Mouse (Mus musculus): ENCODE data around the gene Nmur1.
"Not testable (repeated sequence)": the region's sequence is repeated elsewhere in the genome, so short reads cannot be mapped to it uniquely, and the experiment has no call there.

Gene Nmur1

DNA sequence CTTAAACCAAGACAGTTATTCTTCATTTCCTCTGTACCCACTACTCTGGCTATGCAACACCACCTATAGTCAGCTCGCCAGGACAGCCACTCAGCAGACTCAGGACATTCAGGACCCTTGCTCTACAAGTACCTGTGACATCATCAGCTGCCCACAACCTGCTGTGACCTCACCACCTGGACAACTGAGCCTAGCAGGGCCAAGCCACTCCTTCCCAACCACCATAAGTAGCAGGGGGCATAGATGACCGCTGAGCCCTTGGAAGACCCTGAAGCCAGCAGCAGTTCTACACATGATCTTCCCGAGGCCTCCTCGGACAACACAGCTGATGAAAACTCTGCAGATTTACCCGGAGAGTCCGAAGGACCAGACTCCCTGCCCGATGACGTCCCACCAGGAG, at the start of gene Nmur1, which contains the start of gene Tex44:
Gene Nmur1, minus strand, starts transcription at position 101 of the 400 bp plus-strand sequence.
Gene Tex44, plus strand, starts transcription at position 202 of the 400 bp plus-strand sequence.
- in situ Hi-C loops (cut with MboI; ENCODE audit: low sequenced_read_pairs), result no loop called here

DNA sequence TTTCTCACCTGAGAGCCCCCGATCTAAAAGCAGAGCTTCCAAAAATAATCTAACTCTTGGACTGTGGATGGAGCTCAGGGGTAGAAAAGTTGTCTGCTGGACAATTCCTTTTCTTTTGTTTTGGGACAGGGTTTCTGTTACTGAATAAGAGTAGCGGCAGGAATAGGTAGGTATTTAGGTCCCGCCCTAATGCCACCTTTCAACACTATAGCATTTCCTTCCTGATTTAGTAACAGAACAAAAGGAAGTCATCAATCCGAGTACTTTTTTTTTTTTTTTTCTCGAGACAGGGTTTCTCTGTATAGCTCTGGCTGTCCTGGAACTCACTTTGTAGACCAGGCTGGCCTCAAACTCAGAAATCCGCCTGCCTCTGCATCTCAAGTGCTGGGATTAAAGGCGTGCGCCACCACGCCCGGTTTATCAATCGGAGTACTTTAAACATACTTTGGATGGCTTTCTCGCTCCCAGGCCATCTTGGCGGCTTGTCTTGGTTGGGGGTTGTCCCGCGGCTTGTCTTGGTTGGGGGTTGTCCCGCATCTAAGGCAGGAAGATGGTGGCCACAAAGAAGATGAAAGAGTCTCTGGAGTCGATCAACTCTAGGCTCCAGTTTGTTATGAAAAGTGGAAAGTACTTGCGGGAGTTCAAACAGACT, 47.2 kb upstream of the Nmur1 start:
- in situ Hi-C loops (cut with MboI; ENCODE audit: low sequenced_read_pairs), result no loop called here

DNA sequence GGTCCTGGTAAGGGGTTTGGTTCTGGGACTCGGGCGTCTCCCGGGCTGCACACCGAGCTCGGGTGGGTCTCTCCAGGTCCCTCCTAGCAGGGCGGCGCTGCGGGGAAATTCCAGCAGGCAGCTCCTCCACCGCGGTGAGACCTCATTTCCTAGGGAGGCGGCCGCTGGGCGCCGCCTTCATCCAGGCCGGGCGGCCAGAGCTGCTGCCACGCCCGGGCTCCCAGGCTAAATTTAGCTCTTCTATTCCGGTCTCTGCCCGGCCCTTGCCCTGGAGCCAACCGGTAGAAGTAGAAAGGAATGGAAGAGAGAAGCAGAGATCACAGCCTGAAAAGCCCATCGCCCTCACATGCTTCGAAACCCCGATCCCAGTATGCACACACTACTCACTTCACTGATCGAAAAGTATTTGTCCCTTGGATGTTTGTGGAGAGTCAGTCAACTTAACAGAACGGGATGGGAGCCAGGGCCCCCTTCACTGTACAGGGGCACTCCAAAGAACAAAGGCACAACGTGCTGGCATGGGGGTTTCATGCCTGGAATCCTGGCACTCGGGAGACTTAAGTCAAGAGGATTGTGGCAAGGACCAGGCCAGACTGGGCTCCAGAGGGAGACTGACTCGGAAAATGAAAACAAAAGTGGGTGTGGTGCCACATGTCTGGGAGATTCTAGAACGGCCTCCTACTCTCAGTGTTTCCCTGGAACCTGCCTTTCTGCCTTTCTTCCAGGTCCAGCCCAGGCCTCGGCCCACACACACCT, 46.3 kb upstream of the Nmur1 start:
- in situ Hi-C loops (cut with MboI; ENCODE audit: low sequenced_read_pairs), result no loop called here

DNA sequence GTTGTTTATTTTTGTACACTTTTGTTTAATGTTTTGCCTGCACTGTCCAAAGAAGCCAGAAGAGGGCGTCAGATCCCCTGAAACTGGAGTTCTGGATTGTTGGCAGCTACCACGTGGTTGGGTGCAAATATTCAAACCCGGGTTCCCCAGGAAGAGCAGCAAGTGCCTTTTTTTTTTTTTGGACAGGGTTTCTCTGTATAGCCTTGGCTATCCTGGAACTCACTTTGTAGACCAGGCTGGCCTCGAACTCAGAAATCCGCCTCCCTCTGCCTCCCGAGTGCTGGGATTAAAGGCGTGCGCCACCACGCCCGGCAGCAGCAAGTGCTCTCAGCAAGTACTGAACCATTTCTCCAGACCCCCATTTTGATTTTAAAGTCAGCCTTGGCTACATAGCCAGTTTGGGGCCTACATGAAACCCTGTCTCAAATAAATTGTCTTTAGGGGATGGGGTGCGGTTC, 45.5 kb upstream of the Nmur1 start:
- in situ Hi-C loops (cut with MboI; ENCODE audit: low sequenced_read_pairs), result not testable (repeated sequence)

DNA sequence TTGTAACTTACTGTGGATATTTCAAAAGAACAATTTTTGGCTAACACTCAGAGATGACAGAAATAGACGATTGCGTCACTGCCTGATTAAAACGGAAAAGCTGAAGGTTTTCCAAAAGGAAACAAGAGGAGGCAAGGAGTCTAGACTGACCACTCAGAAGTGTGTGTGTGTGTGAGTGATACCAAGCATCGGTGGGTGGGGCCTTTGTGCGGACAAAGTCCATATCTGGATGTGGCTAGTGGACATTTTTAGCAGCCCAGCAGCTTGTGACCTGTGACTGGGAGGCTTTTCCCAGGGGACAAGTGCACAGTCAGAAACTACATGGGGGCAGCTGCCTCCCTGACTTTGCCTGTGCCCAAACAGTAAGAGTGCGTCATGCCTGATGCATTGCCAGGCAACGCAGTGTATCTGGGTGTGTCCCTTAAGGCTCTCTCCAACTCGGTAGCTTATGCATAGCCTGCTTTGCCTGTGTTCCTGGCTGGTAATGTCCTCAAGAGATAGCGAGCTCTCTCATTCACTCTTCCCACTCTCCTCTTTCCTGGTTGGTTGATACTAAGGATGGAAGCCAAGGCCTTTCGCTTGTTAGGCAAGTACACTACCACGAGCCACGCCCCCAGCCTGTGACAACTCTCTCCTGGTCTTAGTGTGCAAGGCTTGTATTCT, 44.6 kb upstream of the Nmur1 start:
- in situ Hi-C loops (cut with MboI; ENCODE audit: low sequenced_read_pairs), result no loop called here

DNA sequence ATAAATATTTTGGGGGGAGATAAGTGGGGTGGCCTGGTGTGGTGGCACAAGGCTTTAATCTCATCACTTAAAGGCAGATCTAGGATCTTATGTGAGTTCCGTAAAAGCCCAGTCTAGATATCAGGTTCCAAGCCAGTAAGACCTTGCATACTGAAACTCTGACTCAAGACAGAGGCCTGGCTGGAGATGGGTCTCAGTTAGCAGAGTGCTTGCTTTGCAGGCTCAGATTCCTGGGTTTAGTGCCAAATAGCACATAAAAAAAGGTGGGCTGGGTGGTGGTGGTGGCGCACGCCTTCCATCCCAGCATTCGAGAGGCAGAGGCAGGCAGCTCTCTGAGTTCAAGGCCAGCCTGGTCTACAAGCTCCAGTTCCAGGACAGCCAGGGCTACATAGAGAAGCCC, 43.8 kb upstream of the Nmur1 start:
- in situ Hi-C loops (cut with MboI; ENCODE audit: low sequenced_read_pairs), result no loop called here

DNA sequence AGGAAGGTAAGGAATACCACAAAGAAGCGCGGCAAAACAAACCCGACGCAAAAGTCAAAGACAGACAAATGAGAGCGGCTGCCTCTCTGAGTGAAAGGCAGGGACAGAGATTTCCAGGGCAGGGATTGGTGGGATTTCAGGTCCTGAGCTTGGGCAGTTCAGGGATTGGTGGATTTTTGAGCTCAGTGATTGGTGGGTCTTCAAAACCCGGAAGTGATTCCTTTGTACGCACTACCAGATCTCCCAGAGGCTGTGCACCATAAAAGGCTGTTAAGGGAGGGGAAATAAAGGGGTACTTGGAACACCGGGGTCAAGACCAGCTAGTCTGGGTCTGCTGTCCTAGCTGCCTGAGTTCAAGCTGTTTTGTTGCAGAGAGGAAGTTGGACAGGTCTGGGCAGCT, 41.4 kb upstream of the Nmur1 start:
- in situ Hi-C loops (cut with MboI; ENCODE audit: low sequenced_read_pairs), result no loop called here

DNA sequence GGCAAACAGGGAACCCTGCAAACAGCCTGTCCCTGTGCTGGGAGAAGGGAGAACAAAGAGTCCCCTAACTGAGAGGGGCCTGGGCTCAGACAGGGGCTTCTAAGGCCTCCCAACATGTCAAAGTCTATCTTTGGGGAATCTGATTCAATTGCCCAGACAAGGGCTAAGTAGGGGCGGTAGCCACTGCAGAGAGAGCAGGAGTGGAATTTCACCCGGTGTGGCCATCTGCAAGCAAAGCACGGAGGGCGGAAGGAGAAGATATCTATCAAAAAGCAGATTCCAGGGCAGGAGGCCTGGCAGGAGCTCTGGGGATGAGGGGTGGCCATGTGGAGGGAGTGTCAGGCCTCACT, 38.8 kb upstream of the Nmur1 start:
- in situ Hi-C loops (cut with MboI; ENCODE audit: low sequenced_read_pairs), result no loop called here

DNA sequence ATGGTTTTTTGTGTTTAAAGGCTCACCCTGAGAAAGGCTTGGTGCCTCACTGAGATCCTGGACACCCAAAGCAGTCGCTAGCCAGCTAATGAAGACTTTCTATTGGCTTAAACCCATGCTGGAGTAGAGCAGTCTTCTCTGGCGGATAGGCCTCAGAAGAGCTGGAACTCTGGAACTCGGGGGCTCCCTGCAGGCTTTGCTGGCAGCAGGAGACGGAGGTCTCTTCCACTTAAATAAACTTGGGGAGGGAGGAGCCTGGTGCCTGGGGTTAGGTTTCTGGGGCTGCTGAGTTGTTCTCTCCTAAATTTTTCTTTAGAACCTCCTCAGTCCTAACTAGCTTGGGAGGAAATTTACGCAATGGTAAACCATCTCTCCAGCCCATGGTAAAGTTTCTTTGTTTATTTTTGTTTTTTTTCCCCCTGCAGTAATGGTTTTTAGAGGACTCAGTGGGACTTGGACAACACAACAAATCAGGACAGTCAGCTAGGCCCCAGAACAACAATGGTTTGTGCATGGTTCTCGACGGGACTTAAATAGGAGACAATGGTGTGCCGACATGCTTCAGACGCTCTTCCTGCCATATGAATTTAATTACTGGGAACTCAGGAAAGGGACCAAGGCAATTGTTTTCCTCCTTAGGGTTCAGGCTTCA, 38.3 kb upstream of the Nmur1 start:
- in situ Hi-C loops (cut with MboI; ENCODE audit: low sequenced_read_pairs), result no loop called here

DNA sequence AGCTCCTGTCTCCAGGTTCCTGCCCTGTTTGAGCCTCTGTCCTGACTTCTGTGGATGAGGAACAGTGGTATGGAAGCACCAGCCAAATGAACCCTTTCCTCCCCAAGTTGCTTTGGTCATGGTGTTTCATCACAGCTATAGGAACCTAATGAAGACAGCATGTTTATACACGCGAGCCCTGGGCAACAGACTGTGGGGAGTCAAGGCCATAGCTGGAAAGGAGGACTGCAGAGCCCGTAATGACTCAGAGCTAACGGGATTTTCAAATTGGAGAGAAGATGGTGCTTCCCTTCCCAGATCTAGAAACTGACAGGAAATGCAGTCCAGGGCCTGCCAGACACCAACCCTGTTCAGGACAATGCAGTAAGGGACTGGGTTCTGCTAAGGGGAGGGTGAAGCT, 33.3 kb upstream of the Nmur1 start:
- in situ Hi-C loops (cut with MboI; ENCODE audit: low sequenced_read_pairs), result no loop called here

DNA sequence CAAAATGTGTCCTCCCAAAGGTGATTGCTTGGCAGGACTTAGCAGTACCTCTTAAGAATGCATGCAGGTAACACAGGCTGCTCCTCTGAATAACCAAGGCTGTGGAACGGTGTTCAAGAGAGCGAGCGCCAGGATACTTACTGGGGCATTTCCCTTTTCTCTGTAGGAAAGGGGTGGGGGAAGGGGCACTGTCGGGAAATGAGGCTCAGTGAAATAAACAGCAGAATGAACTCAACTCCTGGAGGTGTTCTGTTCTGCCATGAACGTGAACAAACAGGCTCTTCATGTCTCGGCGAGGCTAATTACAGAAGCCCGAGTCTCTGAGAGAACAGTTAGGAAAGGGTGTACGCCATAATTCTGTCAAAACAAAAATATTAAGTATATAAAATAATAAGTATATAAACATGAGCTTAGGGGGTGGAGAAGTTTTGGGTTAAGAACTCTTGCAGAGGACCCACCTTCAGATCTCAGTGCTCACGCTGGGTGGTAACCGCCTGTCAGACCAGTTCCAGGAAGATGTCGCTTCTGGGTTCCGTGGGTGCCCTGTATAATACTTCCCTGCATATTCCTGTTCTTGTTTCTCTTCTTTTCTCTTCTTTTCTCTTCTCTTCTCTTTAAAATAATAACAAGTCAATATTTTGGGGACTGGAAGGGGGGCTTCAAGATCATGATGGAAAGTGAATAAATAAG, 31.0 kb upstream of the Nmur1 start:
- in situ Hi-C loops (cut with MboI; ENCODE audit: low sequenced_read_pairs), result no loop called here

DNA sequence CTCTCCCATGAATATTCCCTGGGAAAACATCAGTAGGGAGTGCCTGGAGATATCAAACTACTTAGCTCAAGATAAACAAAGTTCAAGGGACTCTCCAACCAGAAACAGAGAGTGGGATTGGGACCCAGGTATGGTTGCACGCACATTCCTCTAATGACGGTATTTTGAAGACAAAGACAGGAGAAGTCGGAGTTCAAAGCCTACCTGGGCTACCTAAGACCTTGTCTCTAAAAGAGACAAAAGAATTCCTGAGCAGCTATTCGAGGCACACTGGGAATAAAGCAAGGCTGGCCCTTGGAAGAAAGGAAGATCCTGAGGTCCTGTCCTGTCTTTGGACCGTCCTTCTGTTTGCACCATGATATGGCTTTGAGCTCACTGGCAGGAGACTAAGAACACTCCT, 26.7 kb upstream of the Nmur1 start:
- in situ Hi-C loops (cut with MboI; ENCODE audit: low sequenced_read_pairs), result no loop called here

DNA sequence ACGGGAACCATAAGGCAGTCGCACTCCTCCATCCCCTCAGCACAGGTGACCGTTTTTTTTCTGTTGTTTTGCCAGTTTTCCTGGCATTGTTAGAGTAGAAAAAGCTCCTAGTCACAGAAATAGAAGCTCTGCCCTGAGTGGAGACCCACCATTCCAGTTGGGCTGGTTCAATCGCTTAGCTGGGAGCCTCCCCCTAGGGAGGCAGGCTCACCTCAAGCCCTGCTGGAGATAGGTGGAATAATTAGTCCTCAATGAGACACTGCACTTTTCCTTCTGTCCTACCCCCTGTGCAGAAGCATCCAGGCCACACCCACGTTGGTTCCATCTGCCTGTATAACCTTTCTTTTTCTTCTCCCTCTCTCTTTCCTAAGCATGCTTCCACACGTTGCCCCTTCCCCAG, 23.9 kb upstream of the Nmur1 start:
- in situ Hi-C loops (cut with MboI; ENCODE audit: low sequenced_read_pairs), result no loop called here

DNA sequence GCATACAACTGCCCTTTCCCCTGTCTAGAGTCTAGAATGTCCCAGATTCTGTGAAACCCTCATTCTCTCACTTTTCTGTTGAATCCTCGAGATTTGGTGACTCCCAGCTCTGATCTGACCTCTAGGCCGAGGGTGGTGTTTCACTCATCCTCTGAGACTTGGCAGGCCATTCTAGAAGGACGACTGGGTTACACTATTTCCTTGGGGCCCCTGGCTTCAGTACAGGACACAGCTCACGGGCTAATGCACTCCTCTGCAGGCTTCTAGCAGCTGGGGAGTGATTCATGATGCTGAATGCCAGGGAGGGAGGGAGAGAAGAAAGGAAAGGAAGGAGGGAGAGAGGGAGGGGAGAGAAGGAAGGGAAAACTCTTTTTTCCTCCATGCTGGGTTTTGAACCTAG, 22.2 kb upstream of the Nmur1 start:
- in situ Hi-C loops (cut with MboI; ENCODE audit: low sequenced_read_pairs), result no loop called here

DNA sequence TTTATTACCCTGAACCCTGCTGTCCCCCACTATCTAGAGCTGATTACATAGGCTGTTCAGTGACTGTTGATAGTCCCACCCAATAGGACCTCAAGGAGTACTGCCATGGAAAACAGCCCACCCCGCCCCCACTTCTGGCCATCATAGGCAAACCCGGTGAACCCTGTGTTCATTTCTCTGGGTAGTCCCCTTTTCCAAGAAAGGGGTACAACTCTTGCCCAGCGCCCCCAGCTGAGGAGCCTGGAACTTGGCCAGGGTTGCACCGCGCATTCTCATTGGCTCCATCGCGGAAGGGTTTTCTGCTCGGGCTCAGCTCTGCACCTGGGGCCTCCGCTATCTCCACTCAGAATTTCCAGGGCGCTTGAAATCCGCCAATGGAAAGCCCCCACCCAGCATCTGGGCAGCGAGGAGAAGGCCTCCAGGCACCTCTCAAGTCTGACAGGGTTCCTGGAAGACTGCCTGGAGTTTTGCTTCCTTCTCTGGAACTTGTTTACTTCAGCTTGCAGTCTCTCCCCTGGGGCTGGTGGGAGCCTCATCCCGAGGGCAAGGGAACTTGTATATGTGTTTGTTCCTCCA, 21.7 kb upstream of the Nmur1 start:
- in situ Hi-C loops (cut with MboI; ENCODE audit: low sequenced_read_pairs), result no loop called here

DNA sequence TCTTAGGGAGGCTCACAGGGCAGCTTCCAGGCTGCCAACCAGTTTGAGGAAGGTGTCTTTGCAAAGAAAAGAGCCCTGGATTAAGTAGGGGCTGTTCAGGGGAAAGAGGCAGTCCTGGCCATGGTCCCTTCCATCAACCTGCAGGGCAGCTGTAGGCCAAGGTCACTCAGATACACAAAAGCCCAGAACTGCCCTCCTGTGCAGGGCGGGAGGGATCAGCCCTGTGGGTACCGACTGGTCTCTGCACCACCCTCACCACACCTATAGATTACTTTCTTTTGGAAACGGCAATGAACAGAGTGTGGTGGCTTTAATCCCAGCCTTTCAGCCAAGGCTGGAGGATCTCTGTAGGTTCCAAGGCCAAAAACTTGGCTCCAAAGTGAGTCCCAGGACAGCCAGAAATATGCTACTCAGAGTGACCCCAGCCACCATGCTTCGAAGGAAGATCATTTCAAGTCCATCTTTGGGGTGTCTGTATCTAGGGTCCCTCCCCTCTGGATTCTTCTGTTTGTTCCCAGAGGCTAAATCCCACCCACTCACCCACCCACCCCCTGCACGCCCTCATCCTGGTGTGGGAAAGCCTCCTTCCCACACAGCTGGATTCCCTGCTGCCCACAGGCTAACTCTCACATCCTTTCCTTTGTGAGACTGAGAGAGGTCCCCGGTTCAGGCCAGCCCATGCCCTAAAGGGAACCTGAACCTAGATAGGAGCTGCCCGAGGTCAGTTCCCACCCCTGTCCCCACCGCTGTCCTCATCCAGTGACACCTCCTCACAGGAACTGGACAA, 17.6 kb upstream of the Nmur1 start:
- in situ Hi-C loops (cut with MboI; ENCODE audit: low sequenced_read_pairs), result no loop called here

DNA sequence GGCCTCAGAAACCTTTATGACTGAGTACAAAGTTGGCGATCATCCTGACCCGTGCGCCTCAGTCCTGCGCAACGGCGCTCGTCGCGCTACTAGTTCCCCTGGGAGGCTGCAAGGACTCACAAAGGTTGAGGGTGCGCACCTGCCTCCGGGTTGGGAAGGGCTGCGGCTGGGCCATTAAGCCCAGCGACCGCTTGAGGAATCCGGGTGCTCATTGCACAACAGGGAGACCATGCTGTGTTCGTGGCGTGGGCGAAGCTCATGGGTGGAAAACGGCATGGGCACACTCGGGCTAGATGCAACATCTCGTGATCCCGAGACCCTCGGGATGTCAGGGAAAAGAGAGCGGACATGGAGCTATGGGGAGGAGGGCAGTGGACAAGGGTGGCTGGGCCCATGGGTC, 16.8 kb upstream of the Nmur1 start:
- in situ Hi-C loops (cut with MboI; ENCODE audit: low sequenced_read_pairs), result no loop called here

DNA sequence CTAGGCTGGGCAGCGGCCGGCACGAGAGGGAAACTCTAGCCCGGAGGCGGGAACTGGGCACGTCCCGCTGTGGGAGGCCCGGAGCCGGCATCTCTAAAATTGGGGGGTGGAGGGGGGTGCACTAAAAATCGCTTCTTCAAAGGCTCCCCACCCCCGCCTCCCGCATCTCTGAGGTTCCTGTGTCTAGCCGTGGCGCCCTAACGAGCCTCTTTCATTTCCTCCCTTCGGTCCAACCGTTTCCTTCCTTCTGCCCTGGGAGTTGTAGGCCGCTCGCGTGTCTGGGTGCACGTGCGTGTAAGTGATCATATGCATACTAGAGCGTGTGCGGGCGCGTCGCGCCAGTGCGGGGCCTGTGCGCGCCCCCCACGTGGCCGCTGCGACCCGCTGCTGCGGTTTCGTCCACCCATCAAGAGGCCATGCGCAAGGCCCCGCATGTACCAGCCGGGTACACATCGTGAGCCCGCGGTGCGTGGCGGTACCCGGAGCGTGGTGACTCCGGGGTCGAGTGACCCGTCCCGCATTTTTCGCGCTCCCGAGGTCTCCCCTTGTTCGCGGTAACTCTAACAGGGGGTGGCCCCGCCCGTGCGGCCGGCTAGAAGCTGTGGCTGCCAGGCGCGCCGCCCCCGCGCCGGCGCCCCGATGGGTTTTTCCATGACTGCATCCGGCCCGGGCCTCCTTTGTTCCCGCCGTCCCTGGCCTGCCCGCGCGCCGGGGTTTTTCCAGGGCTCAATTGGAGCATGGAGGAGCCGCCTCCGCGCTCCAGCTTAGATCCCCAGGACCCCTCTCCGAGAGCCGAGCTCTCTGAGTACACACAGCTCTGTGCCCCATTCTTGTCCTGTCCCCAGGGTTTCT, 16.2 kb upstream of the Nmur1 start:
- in situ Hi-C loops (cut with MboI; ENCODE audit: low sequenced_read_pairs), result no loop called here

DNA sequence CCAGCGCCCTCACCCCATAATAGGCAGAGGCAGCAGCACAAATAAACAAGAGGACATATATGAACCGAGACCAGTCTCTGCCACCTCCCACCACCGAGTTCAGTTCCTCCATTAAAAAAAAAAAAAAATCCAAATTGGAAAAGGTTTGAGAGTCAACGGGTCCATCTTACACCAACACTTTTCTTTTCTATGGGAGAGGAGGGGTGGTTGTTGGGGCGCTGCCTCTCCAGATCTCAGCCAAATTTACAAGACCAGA, 15.6 kb upstream of the Nmur1 start:
- in situ Hi-C loops (cut with MboI; ENCODE audit: low sequenced_read_pairs), result no loop called here
